Mouse (Mus musculus): Measurements from ENCODE around the gene Sh3pxd2a. TPM values are rescaled to one million over a fixed set of nuclear protein-coding genes. Genes with fewer than 3 reads are reported as not detected.
A peak's percentile ranks its signal among the peaks of the same experiment; 100 is the strongest.

Sh3pxd2a gene
- polyA plus RNA-seq, 1 experiment from 2014 or later: 6.4 TPM

DNA sequence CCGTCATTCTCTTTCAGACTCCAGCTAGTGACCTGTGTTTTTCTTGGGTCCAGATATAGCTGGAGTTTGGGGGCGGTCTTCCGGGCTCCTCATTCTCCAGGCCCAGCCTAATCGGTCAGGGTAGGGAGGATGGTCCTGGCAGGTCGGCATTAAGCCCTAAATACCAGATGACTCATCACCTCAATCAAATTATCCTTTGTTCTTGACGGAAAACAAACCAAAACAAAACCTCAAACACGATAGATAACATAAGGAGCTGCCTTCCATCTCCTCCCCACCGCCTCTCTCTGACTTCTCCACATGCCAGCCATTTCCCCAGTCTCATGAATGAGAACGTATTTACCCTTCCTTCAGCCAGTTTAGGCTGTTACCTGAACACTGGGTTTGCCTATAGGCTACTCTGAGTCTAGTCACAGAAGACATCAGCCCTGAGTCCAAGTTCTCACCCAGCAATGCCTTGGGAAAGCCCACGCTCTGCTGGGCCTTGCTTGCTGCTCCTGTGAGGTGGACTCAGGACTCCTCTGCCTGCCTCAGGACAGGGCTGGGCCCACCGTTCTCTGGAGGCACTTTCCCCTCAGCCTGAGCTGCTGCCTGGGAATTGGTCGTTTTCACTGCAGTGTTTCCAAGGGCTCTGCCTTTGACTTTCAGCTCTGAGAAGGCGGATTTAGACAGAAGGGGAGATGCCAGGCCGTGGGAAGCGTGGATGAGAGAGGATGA lies 241.2 kb downstream of the Sh3pxd2a start:
- 51% methylated on average over 15 of the region's 15 CpGs for WGBS
- Histone ChIP-seq H3K36me3 (no peaks in the 10 kb centered on the region), H3K4me3 (replicated peaks) (no peak overlapping the region), H3K4me1 (peaks cover 11% of the 10 kb centered on the region; the same call in 1 of the 2 replicates), H3K9ac (no peak overlapping the region), H3K9me3 (replicated peaks) (no peaks in the 10 kb centered on the region), H3K4me2 (no peak overlapping the region), H3K27ac (peak overlapping the region; percentile 16; the same call in 1 of the 2 replicates), H3K27me3 (no peaks in the 10 kb centered on the region)
- no peak; the same call in 1 of the 2 replicates for ATAC-seq (replicated peaks; ENCODE audit: low FRiP score)

DNA sequence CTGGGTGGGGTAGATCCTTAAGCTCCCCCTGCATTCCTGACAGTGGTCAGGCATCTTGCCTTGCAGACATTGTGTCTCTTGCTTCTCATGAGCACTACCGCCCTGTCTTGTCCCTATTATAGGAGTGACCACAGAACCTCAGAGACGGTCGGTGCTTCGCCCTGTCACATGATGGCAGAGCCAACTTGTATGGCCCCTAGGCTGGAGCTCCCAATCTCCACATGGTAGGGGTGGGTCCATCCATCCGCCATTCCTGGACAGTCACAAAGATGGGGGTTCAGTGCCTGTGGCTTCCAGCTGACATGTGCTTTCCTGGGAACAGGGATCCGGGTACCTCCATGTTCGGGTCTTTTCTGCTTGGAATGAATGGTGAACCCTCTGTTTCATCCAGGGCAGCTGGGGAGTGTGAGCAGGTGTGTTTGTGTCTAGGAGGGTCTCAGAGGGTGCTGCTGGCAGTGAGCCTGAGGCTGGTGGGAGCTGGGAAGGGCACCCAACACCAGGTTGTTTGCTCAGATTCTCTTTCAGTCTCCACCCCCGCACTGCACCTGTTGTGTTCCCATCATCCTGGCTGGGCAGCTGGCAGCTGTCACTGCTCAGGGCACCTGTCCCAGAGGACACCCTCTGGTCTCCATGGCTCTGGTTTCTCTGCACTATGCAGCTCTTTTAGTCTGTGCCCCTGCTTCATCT lies 241.9 kb downstream of the Sh3pxd2a start:
- Histone ChIP-seq H3K4me2 (no peak overlapping the region), H3K27ac (no peak overlapping the region), H3K9me3 (replicated peaks) (no peaks in the 10 kb centered on the region), H3K27me3 (no peaks in the 10 kb centered on the region), H3K4me3 (replicated peaks) (no peak overlapping the region), H3K4me1 (peaks cover 11% of the 10 kb centered on the region; the same call in 1 of the 2 replicates), H3K36me3 (no peaks in the 10 kb centered on the region), H3K9ac (no peak overlapping the region)
- ATAC-seq (replicated peaks; ENCODE audit: low FRiP score): 0 out of 2 replicates have a peak, but pooled peaks have one; percentile 44
- WGBS: 77% methylated on average over 8 of the region's 8 CpGs

DNA sequence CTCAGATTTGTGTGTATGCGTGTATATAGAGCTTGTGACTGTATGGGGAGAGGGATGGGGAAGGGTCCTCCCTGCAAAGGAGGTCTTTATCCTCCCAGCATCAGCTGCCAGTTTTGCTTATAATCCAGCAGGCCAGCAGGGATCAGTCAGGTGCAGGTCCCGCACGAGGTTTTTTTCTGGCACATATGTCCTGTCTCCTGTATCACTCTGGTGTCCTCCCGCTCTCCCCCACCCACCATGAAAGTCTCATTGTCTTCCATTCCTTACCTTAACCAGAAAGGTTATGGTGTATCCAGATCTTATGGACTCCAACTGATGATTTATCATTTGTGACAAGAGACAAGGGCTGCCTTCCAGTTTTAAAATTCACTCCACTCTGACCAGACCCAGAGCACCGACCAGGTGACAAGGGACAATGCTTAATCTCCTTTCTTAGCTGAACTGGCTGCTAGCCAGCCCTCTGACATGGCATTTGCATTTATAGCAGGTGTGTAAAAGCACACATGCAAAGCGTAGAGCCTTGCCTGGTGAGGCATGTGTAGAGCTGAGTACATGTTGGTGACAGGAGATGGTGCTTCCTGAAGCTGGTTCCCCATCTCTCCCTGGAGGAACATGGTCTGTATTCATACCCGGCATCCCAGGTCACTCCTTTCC lies 242.6 kb downstream of the Sh3pxd2a start:
- H3K27ac ChIP-seq: no peak overlapping the region
- 80% methylated on average over 7 of the region's 7 CpGs for WGBS
- H3K9ac ChIP-seq: no peak overlapping the region
- H3K4me2 ChIP-seq: no peak overlapping the region
- no peaks in the 10 kb centered on the region for H3K27me3 ChIP-seq
- H3K36me3 ChIP-seq: no peaks in the 10 kb centered on the region
- no peak for ATAC-seq (replicated peaks; ENCODE audit: low FRiP score)
- H3K9me3 ChIP-seq (replicated peaks): no peaks in the 10 kb centered on the region
- H3K4me1 ChIP-seq: peaks cover 11% of the 10 kb centered on the region; the same call in 1 of the 2 replicates
- no peak overlapping the region for H3K4me3 ChIP-seq (replicated peaks)

DNA sequence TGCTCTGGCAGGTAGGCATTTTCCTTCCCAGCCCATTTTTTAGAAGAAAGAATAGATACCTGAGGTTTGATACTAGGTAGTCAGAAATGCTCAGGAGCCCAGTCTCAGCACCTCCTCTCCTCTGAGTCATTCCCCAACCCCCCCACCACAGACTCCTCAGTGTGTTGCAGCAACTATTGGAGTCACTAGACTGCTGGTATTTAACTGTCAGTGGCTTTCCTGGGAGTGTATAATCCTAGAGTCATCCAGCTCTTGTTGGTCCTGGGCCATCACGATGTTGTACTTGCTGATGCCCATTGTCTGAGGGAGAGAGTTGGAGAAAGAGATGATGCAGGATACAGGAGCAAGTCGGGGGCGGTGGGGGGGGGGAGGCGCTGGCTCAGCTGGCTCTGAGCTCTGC lies 243.2 kb downstream of the Sh3pxd2a start:
- no peak for ATAC-seq (replicated peaks; ENCODE audit: low FRiP score)
- no peak overlapping the region for H3K9ac ChIP-seq
- H3K4me2 ChIP-seq: no peak overlapping the region
- no peaks in the 10 kb centered on the region for H3K36me3 ChIP-seq
- H3K4me3 ChIP-seq (replicated peaks): no peak overlapping the region
- no peak overlapping the region for H3K27ac ChIP-seq
- no peaks in the 10 kb centered on the region for H3K9me3 ChIP-seq (replicated peaks)
- WGBS: 92% methylated on average over 4 of the region's 4 CpGs
- H3K27me3 ChIP-seq: no peaks in the 10 kb centered on the region
- peaks cover 11% of the 10 kb centered on the region; the same call in 1 of the 2 replicates for H3K4me1 ChIP-seq

- no peak for ATAC-seq (replicated peaks; ENCODE audit: low FRiP score)
- no peak overlapping the region for H3K4me3 ChIP-seq (replicated peaks)
- H3K27ac ChIP-seq: no peak overlapping the region
- no peaks in the 10 kb centered on the region for H3K36me3 ChIP-seq
- no peaks in the 10 kb centered on the region for H3K27me3 ChIP-seq
- peaks cover 11% of the 10 kb centered on the region; the same call in 1 of the 2 replicates for H3K4me1 ChIP-seq
- no peak overlapping the region for H3K9ac ChIP-seq
- H3K9me3 ChIP-seq (replicated peaks): no peaks in the 10 kb centered on the region
- H3K4me2 ChIP-seq: no peak overlapping the region
- 91% methylated on average over 2 of the region's 2 CpGs for WGBS
Observed at GRCm38 (mm10) chr19:47220232-47220631, 244.0 kb downstream of the Sh3pxd2a start.

- ATAC-seq (replicated peaks; ENCODE audit: low FRiP score): no peak
- no peaks in the 10 kb centered on the region for H3K9me3 ChIP-seq (replicated peaks)
- H3K27me3 ChIP-seq: no peaks in the 10 kb centered on the region
- no peak overlapping the region for H3K27ac ChIP-seq
- WGBS: 64% methylated on average over 4 of the region's 4 CpGs
- H3K4me2 ChIP-seq: no peak overlapping the region
- H3K36me3 ChIP-seq: no peaks in the 10 kb centered on the region
- no peak overlapping the region for H3K4me3 ChIP-seq (replicated peaks)
- 0 out of 2 replicates have a peak, but pooled peaks cover 8% of the 10 kb centered on the region for H3K4me1 ChIP-seq
- no peak overlapping the region for H3K9ac ChIP-seq
Observed at GRCm38 (mm10) chr19:47219622-47220021, 244.6 kb downstream of the Sh3pxd2a start.

DNA sequence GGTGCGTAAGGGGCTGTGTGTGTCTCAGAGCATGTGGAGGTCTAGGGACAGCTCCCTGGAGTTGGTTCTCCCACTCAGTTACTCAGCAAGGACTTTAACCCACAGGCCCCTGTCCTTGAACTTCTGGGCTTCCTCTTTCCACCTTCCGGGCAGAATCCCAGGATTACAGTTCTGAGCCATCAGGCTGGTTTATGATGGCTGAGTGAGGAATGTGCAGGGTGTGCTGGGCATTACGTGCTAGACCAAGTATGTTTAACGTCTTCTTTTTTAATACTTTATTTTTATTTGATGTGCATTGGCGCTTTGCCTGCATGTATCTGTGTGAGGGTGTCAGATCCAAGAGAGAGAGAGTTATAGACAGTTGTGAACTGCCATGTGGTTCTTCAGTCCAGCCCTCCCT lies 247.4 kb downstream of the Sh3pxd2a start:
- Histone ChIP-seq H3K4me2 (no peak overlapping the region), H3K4me3 (replicated peaks) (no peak overlapping the region), H3K27me3 (no peaks in the 10 kb centered on the region), H3K27ac (no peak overlapping the region), H3K9ac (no peak overlapping the region), H3K4me1 (no peaks in the 10 kb centered on the region), H3K9me3 (replicated peaks) (no peaks in the 10 kb centered on the region), H3K36me3 (no peaks in the 10 kb centered on the region)
- 83% methylated on average over 5 of the region's 5 CpGs for WGBS
- no peak for ATAC-seq (replicated peaks; ENCODE audit: low FRiP score)

- no peak for ATAC-seq (replicated peaks; ENCODE audit: low FRiP score)
- Histone ChIP-seq H3K4me1 (no peaks in the 10 kb centered on the region), H3K27ac (no peak overlapping the region), H3K4me2 (no peak overlapping the region), H3K36me3 (no peaks in the 10 kb centered on the region), H3K9ac (no peak overlapping the region), H3K4me3 (replicated peaks) (no peak overlapping the region), H3K9me3 (replicated peaks) (no peaks in the 10 kb centered on the region), H3K27me3 (no peaks in the 10 kb centered on the region)
- 73% methylated on average over 1 of the region's 1 CpGs for WGBS
Observed at GRCm38 (mm10) chr19:47213470-47213869, 250.7 kb downstream of the Sh3pxd2a start.

GRCm38 (mm10) chr19:47212401-47212800 lies 251.8 kb downstream of the Sh3pxd2a start:
- H3K4me1 ChIP-seq: no peaks in the 10 kb centered on the region

DNA sequence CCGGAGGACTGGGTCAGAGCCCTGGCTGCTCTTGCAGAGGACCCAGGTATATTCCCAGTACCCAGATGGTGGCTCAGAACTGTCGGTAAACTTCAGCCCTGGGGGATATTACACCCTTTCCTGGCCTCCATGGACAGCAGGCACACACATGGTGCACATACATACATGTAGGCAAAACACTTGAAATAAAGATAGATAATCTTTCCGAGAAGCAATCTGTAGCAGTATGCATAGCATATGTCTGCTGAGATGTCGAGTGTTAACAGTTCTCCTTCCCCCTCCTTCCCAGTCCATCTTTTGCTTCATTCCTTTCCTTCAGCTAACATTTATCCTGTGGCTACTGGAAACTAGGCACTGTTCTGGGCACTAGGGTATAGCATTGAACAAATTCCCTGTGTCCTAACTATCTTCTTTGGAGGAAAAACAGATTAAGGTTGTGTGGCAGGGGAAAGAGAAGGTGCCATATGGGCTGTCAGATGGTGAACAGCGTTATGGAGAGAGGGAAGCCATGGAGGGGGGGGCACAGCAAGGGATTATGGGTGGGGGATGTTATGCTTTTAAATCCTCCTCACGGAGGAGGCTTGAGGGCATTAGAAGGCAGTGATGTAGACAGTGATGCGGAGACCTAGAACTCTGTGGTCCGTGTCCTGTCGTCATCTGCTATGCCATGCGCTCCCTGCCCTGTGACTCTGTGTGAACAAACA lies 252.4 kb downstream of the Sh3pxd2a start:
- H3K36me3 ChIP-seq: no peaks in the 10 kb centered on the region
- no peak for ATAC-seq (replicated peaks; ENCODE audit: low FRiP score)
- H3K4me2 ChIP-seq: no peak overlapping the region
- no peak overlapping the region for H3K4me3 ChIP-seq (replicated peaks)
- 76% methylated on average over 10 of the region's 10 CpGs for WGBS
- no peaks in the 10 kb centered on the region for H3K4me1 ChIP-seq
- no peaks in the 10 kb centered on the region for H3K27me3 ChIP-seq
- no peak overlapping the region for H3K9ac ChIP-seq
- H3K27ac ChIP-seq: no peak overlapping the region
- H3K9me3 ChIP-seq (replicated peaks): no peaks in the 10 kb centered on the region

More at GRCm38 (mm10) chr19:47212401-47212800, 251.8 kb downstream of the Sh3pxd2a start:
- WGBS: 82% methylated on average over 7 of the region's 7 CpGs
- Histone ChIP-seq H3K27me3 (no peaks in the 10 kb centered on the region), H3K27ac (no peak overlapping the region), H3K36me3 (no peaks in the 10 kb centered on the region), H3K9me3 (replicated peaks) (no peaks in the 10 kb centered on the region), H3K4me3 (replicated peaks) (no peak overlapping the region), H3K9ac (no peak overlapping the region), H3K4me2 (no peak overlapping the region)
- no peak for ATAC-seq (replicated peaks; ENCODE audit: low FRiP score)

DNA sequence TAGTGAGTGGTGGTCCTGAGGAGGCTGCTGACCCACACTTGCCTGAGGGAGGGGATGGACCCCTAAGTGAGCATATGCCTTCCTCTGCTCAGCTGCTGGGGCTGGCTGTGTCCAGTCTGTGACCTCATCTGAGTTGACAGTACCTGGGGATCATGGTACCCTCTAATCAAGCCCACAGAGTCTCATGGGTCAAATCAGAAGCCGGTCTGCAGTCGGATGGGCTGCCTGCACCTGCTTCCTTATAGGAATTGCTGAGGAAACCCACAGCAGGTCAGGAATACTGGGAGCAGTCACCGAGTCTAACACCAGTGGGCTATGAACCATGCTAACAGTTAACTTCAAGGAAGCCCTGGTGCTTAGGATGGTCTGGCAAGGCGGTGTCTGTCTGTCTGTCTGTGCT lies 253.8 kb downstream of the Sh3pxd2a start:
- H3K4me1 ChIP-seq: no peaks in the 10 kb centered on the region
- H3K4me2 ChIP-seq: no peak overlapping the region
- ATAC-seq (replicated peaks; ENCODE audit: low FRiP score): no peak
- 95% methylated on average over 4 of the region's 4 CpGs for WGBS
- H3K27ac ChIP-seq: no peak overlapping the region
- H3K36me3 ChIP-seq: no peaks in the 10 kb centered on the region
- H3K4me3 ChIP-seq (replicated peaks): no peak overlapping the region
- H3K9me3 ChIP-seq (replicated peaks): no peaks in the 10 kb centered on the region
- no peaks in the 10 kb centered on the region for H3K27me3 ChIP-seq
- H3K9ac ChIP-seq: no peak overlapping the region

Measured in kidney, embryonic 15.5 days (tissue).